Mouse (Mus musculus) naive thymus-derived CD4-positive, alpha-beta T cell, adult 5 months (primary cell): ENCODE measurements around the gene Wipf2. TPM values are rescaled to one million over a fixed set of nuclear protein-coding genes. Genes with fewer than 3 reads are reported as not detected.

Experiments
- polyA plus RNA-seq: library from polyadenylated mRNA; unstranded; fragments of 100-300 nt; shearing (Covaris generic); gene quantifications from one replicate; pipeline ENCODE4 v1.2.1, GENCODE M21; 2017

The Wipf2 gene
- 4.3 TPM for polyA plus RNA-seq

DNA sequence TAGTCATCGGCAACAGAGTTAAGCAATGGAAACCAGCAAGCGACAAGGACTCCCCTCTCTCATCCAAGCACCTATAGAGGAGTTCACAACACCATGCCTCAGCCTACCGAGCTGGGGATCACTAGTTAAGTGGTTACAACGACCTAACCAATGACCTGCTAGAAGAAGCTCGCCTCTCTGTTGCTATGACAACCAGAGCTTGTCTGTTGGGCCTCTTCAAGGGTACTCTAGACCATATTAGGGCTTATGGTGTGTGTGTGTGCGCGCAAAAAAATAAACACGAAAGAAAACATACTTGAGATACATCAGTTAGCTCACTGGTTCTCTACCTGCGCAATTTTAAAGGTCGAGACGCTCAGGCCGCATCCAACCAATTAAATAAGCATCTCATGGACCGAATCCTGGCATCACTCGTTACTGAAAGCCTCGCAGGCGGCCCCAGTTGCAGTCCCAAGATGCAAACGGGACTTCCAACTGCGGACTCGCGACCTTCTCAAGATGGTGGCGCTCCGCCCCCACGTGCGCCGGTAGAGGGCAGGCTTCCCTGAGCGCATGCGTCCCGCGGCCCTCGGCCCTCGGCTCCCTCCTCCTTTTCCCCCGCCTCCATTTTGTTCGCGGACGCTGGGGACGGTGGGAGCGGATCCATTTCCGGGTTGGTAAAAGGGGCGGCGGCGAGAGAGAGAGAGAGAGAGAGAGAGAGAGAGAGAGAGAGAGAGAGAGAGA is at the start of gene Wipf2:
Gene Wipf2 (plus strand): TSS at position 611 of the 723 bp plus-strand sequence.

GRCm38 (mm10) chr11:98836651-98837141 is 26.7 kb upstream of the Wipf2 start, which contains the start of gene Rapgefl1:
Rapgefl1 (plus strand) TSS chr11:98836785.

DNA sequence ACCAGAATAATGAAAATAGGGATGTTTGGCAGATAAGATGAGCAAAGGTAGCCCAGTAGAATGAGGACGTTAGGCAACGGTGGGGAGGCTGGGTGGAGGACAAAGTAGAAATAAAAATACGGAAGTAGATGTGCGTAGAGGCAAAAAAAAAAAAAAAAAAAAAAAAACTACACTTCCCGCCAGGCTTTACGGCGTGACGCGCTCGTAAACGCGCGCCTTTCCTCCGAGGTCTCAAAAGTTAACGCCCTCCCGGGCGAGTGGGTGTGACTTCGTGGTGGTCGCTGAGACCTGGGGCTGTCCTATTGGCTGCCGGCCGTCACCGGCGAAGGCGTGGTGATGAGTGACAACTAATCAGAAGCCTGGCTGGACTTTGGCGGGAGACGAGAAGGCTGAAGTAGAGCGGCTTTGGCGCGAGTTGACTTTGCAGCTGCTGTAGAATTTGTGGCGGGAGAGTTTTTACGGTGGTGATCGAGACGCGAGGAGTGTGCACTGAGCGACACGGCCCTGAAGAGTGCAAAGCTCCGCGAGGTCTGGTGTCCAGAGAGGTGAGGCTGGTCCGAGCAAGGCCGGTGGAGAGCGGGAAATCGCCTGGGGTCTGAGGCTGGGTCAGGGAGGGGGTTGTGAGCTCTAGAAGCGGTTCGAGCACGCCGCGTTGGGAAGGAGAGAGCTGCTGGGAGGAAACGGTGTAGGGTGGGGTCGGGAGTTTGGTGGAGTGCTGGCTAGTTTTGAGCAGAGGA is 44.2 kb downstream of the Wipf2 start, which contains the start of gene Cdc6:
Gene Cdc6 (plus strand): TSS at position 365 of the 737 bp plus-strand sequence.

GRCm38 (mm10) chr11:98927438-98928076 is 64.1 kb downstream of the Wipf2 start, which contains the start of gene Rara:
Rara (plus strand) TSS chr11:98927818.

Other genes with a start within 250 kb of the Wipf2 start
- 1.8 TPM for gene Gm12355, start 238.0 kb upstream of the Wipf2 start, polyA plus RNA-seq
- not detected for gene Gsdma3, start 237.3 kb upstream of the Wipf2 start, polyA plus RNA-seq
- gene Gsdma2, start 216.9 kb upstream of the Wipf2 start, polyA plus RNA-seq = not detected
- not detected for gene Gsdma, start 199.3 kb upstream of the Wipf2 start, polyA plus RNA-seq
- 125 TPM for gene Psmd3, start 181.1 kb upstream of the Wipf2 start, polyA plus RNA-seq
- not detected for gene Csf3, start 162.4 kb upstream of the Wipf2 start, polyA plus RNA-seq
- 45.6 TPM for gene Med24, start 134.2 kb upstream of the Wipf2 start, polyA plus RNA-seq
- gene Thra, start 123.0 kb upstream of the Wipf2 start, polyA plus RNA-seq = 8.2 TPM
- 3.0 TPM for gene Nr1d1, start 88.3 kb upstream of the Wipf2 start, polyA plus RNA-seq
- 26.7 TPM for gene Msl1, start 68.1 kb upstream of the Wipf2 start, polyA plus RNA-seq
- gene Casc3, start 58.7 kb upstream of the Wipf2 start, polyA plus RNA-seq = 124 TPM
- gene Rapgefl1, start 26.9 kb upstream of the Wipf2 start, polyA plus RNA-seq = not detected
- gene Cdc6, start 44.2 kb downstream of the Wipf2 start, polyA plus RNA-seq = 0.52 TPM
- 35.0 TPM for gene Rara, start 64.2 kb downstream of the Wipf2 start, polyA plus RNA-seq
- gene Gjd3, start 119.4 kb downstream of the Wipf2 start, polyA plus RNA-seq = 0.42 TPM
- gene Top2a, start 160.6 kb downstream of the Wipf2 start, polyA plus RNA-seq = 4.5 TPM
- 1,235 TPM for gene Igfbp4, start 177.6 kb downstream of the Wipf2 start, polyA plus RNA-seq
- gene Tns4, start 225.7 kb downstream of the Wipf2 start, polyA plus RNA-seq = 0.14 TPM